Mouse (Mus musculus) layer of hippocampus, adult 9-11 months (tissue): ENCODE data around the gene 1700015G11Rik.

Experiments used
- DNase-seq: peaks from one replicate; pipeline ENCODE4 v3.0.0; 2022

Gene 1700015G11Rik

GRCm38 (mm10) chr7:51964681-51965080 lies 50.8 kb downstream of the 1700015G11Rik start:
- no peak for DNase-seq

DNA sequence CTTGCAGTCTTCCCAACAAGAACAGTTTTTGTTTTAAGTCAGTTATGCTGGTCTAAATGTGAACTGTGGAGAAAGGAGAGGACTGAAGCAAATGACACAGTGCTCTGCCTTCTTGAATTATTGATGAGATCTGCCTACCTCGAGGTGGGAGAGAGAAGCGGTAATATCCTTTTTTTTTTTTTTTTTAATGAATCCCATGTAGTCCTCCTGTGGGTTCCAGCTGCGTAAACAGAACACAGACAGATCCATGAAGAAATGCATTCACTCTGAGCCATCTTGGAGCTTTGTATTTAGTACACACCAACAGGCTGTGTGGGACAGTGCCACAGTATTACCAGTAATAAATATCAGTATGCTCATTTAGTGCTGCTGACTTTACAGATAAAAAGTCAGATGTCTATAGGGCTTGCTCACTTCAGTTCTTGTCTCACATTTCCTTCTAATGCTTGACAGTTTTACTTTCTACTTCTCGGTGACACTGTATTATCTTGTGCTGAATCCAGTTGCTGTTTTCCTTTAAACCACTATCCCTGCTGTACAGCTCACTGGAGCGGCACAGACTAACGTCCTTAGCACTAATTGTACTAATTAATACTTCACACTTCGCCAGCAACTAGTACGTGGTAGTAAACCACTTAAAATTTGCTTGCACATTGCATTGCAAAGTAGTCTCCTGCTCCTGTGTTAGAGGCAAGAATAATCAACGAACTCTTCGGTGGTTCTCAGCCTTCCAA lies 53.1 kb downstream of the 1700015G11Rik start:
- no peak for DNase-seq
